Mouse (Mus musculus): ENCODE measurements around the gene Ccdc61.
A peak's percentile ranks its signal among the peaks of the same experiment; 100 is the strongest.

Gene Ccdc61

DNA sequence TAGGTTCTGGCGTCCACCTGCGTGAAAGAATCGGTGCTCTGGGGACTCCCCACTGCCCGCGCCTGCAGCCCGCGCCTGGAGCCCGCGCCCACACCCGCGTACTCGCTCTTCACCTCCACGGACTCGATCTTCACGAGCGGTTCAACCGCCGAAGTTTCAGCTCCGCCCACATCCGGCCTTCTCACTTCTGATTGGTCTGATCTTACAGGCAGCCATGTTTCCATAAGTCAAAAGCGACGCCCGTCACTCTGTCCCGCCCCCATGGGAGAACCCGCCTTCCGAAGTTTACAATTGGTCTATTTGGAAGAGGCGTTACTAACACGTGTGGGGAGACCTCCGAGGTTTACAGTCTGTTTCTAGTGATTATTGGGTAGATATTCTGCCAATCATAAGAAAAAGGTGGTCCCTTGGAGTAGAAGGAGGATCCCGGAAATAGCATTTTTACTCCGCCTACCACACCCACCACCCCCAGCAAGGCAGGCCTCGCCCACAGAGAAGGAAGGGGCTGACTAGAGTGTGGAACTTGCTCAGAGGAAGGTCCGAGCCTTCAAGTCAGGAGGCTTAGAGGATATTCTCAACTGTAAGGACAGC lies at the start of gene Ccdc61:
Gene Ccdc61, minus strand, starts transcription at position 175 of the 591 bp plus-strand sequence.
- peak; percentile 98 for DNase-seq (ENCODE audit: low read depth)

GRCm38 (mm10) chr7:18959446-18959845 lies 49.2 kb upstream of the Ccdc61 start:
- peak; percentile 25 for DNase-seq (ENCODE audit: low read depth)

DNA sequence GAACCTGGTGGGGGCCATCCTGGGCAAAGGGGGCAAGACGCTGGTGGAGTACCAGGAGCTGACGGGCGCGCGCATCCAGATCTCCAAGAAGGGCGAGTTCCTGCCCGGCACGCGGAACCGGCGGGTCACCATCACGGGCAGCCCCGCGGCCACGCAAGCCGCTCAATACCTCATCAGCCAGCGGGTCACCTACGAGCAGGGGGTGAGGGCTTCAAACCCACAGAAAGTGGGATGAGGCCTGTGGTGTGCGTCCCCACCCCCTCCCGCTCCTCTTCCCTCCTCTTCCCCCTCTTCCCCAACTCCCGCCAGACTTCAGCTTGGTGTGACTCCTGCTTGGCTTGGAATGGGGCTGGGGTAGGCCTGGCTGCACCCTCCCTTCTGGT lies 48.2 kb upstream of the Ccdc61 start:
- DNase-seq (ENCODE audit: low read depth): no peak

- peak; percentile 88 for DNase-seq (ENCODE audit: low read depth)
Observed at GRCm38 (mm10) chr7:18957569-18958383, 47.6 kb upstream of the Ccdc61 start.

GRCm38 (mm10) chr7:18951397-18951796 lies 41.2 kb upstream of the Ccdc61 start:
- DNase-seq (ENCODE audit: low read depth): peak; percentile 81

DNA sequence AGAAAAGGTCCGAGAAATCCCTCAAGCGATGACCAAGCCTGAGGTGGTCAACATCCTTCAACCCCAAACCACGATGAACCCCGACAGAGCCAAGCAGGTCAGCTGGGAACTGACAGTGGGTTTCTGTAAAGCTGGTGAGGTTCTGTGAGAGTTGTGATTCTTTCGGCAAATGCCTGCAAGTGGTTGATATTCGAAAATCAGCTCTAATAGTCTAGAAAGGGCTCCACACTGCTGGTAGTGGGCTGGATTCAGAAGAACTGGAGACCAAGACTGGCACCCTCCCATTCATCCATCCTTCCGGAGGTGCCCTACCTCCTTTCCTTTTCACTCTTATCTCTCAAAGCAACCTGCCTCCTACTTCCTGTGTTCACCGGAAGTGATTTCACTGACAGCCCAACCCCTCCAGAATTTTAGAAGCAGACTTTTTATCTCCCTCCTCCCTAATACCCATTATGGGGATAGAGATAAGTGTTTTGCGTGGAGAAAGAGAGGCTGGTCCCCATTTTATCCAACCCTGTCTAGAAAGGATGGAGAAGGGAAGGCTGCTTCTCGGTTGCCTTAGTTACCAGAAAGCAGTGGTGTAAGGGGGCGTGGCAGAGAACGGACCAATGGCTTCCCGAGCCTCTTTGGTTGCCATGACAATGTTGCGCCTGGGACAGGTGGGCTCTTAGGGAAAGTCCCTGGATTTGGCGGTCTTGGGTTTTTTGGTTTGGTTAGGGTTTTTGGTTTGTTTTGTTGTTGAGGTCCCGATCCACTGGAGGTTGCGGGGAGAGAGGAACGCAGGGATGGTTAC lies 40.5 kb upstream of the Ccdc61 start:
- no peak for DNase-seq (ENCODE audit: low read depth)

- DNase-seq (ENCODE audit: low read depth): no peak
Observed at GRCm38 (mm10) chr7:18949781-18950522, 39.7 kb upstream of the Ccdc61 start.

DNA sequence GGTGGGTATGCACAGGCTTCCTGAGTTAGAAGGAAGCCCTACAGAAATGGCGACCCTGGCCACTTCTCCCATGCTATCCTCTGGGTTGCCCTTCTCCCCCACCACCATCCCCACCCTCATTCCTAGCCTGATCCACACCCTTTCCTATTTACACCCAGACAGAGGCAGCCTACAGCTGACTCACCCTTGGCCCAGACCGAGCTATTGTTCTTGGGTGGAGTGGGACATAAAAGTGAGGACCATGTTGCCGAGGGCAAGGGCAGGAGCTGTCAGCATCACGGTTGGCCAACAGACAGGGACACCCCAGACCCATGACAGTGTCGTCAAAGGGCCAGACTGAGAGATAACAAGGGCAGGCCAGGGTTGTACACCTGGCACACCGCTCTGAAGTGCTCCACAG lies 37.9 kb upstream of the Ccdc61 start:
- DNase-seq (ENCODE audit: low read depth): no peak

DNA sequence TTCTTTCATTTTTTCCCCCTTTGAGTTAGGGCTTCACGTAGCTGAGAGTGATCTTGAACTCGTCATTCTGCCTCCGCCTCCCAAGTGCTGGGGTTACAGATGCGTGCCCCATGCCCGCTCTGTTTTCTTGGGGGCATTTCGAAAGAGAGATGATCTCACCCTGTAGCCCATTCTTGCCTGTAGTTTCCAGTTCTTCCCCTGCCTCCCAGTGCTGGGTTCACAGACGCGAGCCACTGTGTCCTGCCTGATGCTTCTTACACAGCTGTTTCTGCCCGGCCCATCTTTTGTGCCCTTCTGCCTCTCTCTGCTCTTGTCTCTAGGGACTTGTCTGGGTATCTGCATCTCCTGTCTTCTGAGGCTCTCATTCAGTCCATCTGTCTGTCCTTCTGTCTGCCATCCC lies 32.6 kb upstream of the Ccdc61 start:
- DNase-seq (ENCODE audit: low read depth): no peak

DNA sequence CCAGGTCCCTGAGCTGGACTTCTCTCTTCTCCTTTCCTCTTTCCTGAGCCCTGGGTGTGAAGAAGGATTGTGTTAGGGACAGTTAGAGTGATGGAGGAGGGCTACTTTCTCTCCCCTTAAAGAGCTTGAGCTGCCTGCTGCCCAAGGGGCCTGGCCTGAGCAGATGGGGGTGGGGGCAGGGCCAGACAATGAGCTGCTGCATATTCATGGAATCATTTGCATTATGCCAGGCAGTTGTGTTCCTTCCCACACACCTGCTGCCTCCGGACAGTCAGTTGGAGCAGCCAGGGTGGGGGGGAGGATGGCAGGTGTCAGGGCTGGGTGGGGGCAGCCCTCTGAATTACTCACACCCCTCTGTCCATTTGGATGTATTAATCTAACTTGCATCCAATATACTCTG lies 32.2 kb upstream of the Ccdc61 start:
- no peak for DNase-seq (ENCODE audit: low read depth)

DNA sequence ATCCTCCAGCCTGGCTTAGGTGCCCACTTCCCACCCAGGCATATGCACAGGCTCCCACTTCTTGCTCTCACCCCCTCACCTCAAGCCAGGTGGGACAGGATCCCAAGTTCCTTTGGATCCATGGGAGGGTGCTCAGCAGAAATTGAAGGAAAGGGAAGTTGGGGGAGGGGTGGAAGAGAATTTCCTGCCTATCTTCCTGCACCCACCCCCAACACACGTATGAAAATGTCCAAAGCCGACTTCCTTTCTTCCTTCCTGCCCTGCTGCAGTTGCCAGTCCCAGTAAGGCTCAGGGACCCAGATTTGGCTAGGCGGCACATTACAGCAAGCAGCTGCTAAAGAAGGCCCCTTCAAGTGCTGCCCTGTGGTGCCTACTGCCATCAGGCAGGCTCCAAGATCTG lies 17.5 kb upstream of the Ccdc61 start:
- no peak for DNase-seq (ENCODE audit: low read depth)

GRCm38 (mm10) chr7:18926911-18927310 lies 16.7 kb upstream of the Ccdc61 start:
- no peak for DNase-seq (ENCODE audit: low read depth)

DNA sequence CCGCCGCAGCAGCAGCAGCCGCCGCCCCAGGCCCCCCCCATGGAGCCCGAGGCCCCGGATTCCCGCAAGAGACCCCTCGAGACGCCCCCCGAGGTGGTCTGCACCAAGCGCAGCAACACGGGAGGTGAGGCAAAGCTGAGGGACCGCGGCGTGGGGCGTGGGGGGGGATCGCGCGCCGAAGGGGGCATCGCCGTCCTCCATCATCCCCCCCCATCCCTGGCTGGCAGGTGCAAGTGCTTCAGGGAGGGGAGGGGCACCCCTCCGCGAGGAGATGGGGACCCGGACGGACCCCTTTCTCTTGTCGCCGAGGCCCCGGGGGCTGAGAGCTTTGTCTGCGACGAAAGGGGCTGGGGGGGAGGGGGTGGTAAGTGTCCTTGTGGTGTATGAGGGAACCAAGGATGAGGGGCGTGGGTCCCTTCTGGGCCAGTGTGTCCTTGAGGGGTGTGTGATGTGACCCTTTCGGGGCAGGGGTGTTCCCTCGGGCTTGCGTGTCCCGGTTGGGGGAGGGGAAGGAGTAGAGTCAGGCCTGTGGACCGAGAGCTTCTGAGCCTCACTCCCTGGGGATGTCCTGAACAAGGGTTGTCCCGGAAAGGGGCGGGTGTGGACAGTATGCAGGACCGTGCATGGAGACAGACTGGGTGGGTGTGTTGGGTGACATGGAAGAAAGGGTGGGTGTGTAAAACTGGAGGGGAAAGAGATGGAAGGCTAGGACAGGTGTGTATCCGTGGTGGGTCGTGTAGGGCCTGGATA lies 16.0 kb upstream of the Ccdc61 start:
- DNase-seq (ENCODE audit: low read depth): no peak

DNA sequence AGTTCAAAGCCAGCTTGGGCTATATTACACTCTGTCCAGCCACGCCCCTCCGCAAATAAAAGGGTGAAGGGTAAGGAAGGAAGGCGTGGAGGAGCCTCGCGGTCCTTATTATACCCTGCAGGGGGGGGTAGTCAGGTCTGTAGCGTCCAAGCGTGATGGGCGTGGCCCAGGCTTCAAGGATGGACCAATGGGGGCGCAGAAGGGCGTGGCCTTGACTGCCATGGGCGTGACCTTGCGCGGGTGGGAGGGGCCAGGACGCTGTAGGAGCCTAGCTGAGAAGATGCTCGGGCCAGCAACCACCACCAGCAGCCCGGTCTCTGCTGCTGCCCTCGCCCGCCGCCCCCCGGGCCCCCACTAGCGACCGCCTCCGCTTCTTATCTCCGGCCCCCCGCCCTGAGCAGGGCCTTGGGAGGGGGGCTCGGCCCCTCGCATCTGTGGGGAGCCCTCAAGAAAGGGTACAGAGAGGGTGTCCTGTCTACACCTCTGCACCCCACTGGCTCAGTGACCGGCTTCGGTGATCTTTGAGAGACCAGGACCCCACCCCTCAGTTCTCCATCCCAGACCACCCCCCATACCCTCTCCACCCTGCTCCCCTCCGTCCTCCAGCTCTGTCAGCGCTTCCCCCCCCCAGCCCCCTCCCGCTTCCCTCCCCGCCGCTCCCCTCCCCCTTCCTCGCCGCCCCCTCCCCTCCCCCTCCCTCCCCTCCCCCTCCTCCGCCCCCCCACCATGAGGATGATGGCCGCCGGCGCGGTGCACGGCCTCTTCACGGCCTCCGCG lies 15.1 kb upstream of the Ccdc61 start, which contains the start of gene Nova2:
Gene Nova2, plus strand, starts transcription at position 727 of the 777 bp plus-strand sequence.
- peak; percentile 83 for DNase-seq (ENCODE audit: low read depth)

DNA sequence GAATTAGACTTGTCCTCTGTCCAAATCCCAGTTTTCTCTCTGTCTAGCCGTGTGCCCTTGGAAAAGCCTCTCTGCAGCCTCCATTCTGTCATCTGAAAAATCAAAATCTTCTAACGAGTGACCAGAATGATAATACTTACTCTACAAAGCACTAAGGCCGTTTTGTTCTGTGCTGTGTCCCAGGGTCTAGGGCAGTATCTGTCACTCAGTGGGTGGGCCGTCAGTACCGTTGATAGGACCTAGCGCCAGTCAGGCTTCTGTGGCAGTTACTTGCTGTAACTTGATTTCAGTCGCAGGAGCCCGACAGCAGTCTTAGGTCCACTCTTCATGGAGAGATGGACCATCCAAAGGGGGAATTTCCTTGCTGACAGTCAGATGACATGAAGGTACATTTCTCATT lies 14.1 kb upstream of the Ccdc61 start:
- DNase-seq (ENCODE audit: low read depth): no peak

DNA sequence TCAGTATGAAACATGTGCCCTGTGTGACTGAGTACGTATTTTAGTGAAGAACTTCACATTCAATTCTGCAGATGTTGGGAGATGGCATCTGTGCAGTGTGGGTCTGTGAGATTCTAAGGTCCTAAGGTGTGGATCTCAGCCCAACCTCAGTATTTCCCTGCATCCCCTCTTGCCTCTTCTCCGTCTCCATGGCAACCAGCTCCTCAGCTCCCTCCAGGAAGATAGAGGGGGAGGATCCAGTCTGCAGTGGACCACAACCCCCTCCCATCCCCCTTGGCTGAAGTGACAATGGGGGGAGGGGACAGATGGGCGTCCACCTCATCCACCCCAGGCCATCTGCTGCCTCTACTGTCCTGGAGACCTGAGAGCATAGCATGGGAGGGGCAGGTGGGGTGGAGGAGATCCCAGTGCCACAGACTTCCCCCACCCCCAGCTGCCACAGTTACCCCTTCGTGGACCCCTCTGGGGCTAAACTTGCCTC lies 13.5 kb upstream of the Ccdc61 start:
- no peak for DNase-seq (ENCODE audit: low read depth)

GRCm38 (mm10) chr7:18923267-18923666 lies 13.1 kb upstream of the Ccdc61 start:
- DNase-seq (ENCODE audit: low read depth): no peak

DNA sequence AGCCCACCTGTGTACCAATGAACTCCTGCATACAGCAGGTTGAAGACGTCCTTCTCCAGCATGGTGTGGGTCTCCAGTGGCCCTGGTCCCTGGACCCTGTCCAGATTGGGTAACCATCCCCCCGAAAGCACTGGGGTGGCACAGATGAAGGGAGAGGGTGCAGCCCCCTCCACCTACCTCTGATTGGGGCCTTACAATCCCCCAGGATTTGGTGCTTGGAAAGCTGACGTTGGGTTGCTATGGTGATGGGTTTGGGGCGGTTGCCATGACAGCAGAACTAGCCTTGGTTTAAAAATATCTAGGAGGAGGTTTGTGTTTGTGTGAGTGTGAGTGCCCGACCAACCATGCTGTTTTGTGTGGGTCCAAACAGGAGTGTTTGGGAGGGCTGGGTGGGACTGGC lies 12.6 kb upstream of the Ccdc61 start:
- DNase-seq (ENCODE audit: low read depth): no peak

DNA sequence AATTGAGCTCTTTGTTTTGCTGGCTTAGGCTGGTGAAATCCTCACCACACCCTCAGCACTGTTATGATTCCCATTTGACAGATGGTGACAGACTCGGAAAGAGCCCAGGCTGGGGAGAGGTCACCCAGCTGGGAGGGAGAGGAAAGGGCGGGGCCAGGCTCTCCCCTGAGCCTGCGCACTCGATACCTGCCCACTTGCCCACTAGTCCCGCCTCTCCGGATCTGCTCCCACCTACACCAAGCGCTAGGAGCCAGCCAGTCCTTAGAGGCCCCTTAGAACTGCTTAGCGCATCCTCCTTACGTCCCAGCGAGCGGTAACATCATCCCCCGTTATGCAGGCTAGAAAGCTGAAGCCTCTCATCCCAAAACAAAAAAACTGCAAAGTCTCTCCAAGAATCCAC lies 10.9 kb upstream of the Ccdc61 start:
- peak; percentile 45 for DNase-seq (ENCODE audit: low read depth)

DNA sequence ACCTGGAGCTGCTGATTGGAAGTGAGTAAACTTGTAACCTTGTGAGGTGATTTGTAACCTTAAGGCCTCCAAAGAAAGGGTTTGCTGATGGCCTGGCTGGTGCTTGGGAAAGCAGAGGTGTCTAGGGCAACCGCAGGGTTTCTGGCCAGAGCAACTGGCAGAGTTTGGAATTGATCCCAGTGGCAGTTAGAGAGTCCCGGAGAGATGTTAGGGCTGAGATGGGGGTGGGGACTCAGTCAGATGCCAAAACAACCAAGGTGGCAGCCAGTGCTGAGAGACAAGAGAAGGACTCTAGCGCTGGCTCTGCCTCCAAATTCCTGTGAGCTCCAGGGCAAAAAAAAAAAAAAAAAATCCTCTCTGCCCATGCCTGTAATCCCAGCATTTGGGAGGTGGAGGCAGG lies 7.7 kb upstream of the Ccdc61 start:
- DNase-seq (ENCODE audit: low read depth): no peak

Data from NIH3T3 (cell line).